Mouse (Mus musculus): ENCODE measurements around the gene Srsf9.

DNA sequence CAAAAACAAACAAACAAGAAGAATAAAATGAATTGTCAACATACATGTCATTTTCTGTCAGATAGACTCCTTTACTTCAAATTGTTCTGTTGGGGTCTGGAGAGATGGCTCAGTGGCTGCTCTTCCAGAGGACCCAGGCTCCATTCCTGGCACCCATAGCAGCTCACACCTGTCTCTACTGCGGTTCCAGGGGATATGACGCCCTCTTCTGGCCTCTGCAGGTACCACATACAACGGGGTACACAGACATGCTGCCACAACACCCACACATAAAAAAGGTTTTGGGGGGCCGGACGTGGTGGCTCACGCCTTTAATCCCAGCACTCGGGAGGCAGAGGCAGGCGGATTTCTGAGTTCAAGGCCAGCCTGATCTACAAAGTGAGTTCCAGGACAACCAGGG is 32.8 kb upstream of the Srsf9 start:
- TF ChIP-seq CTCF (IDR thresholded peaks at IDR 0.05; ENCODE audit: insufficient read depth, low read length), result no peak
- TF ChIP-seq POLR2A (IDR thresholded peaks at IDR 0.05; ENCODE audit: borderline replicate concordance, extremely low read depth, low read depth, low read length), result no peak

All from lung, adult 2 months (tissue).